Mouse (Mus musculus): ENCODE results near the gene Gm28360.
"Not testable (repeated sequence)": the region's sequence is repeated elsewhere in the genome, so short reads cannot be mapped to it uniquely, and the experiment has no call there.

- TF ChIP-seq POLR2A, CTCF (IDR thresholded peaks at IDR 0.05; ENCODE audit: insufficient read depth, low read depth, low read length): not testable (repeated sequence)
Measured at GRCm38 (mm10) chr1:117816271-117816670, 13.6 kb upstream of the Gm28360 start.

All from olfactory bulb, adult 2 months (tissue).